Mouse (Mus musculus) kidney, postnatal 0 days (tissue): ENCODE data around the gene Lig1. TPM values are rescaled to one million over a fixed set of nuclear protein-coding genes. Genes with fewer than 3 reads are reported as not detected.
"Not testable (repeated sequence)": the region's sequence is repeated elsewhere in the genome, so short reads cannot be mapped to it uniquely, and the experiment has no call there.

Experiments used
- ATAC-seq: fragments of 200-750 bp; cut with Nextera tagmentation; replicated peaks from 2 replicates; pipeline ENCODE4 v1.8.0; 2017; ENCODE audit warnings: low read depth, moderate number of reproducible peaks, moderate TSS enrichment, moderate library complexity; ENCODE audit not compliant: low FRiP score
- DNase-seq: peaks from one replicate; pipeline ENCODE4 v3.0.0-alpha.2; 2016; ENCODE audit warnings: low spot score
- H3K27ac ChIP-seq: fragments of 300-500 bp; sonication (generic); 2 replicates; pipeline ENCODE4 v1.5.1; 2014; ENCODE audit warnings: mild to moderate bottlenecking
- H3K27me3 ChIP-seq: fragments of 300-500 bp; sonication (generic); 2 replicates; pipeline ENCODE4 v1.6.1; 2014; ENCODE audit warnings: low read length, mixed read lengths; ENCODE audit not compliant: insufficient read depth
- H3K36me3 ChIP-seq: fragments of 300-500 bp; sonication (generic); 2 replicates; pipeline ENCODE4 v1.6.1; 2014; ENCODE audit warnings: low read length, mixed read lengths; ENCODE audit not compliant: insufficient read depth
- H3K4me1 ChIP-seq: fragments of 300-500 bp; sonication (generic); replicated peaks from 2 replicates; pipeline ENCODE4 v1.6.1; 2014; ENCODE audit warnings: antibody characterized with exemption, low read length, mixed read lengths; ENCODE audit not compliant: insufficient read depth
- H3K4me2 ChIP-seq: fragments of 300-500 bp; sonication (generic); 2 replicates; pipeline ENCODE4 v1.6.1; 2014; ENCODE audit warnings: mild to moderate bottlenecking, low read length, moderate library complexity, mixed read lengths
- H3K4me3 ChIP-seq: fragments of 300-500 bp; sonication (generic); replicated peaks from 2 replicates; pipeline ENCODE4 v1.5.1; 2014; ENCODE audit warnings: low read depth, low read length
- H3K9ac ChIP-seq: fragments of 300-500 bp; sonication (generic); 2 replicates; pipeline ENCODE4 v1.6.1; 2014; ENCODE audit warnings: low read depth, low read length
- H3K9me3 ChIP-seq: fragments of 300-500 bp; sonication (generic); replicated peaks from 2 replicates; pipeline ENCODE4 v1.6.1; 2016; ENCODE audit warnings: low read length, inconsistent platforms, mixed read lengths
- CTCF ChIP-seq: IDR thresholded peaks from 2 replicates; pipeline ENCODE4 v1.5.1; 2016; ENCODE audit warnings: antibody characterized with exemption, low read depth, mild to moderate bottlenecking, moderate library complexity
- WGBS: fragments of 180-500 bp; shearing (Covaris S2); extraction: QIAGEN DNeasy Blood & Tissue Kit; methylation state at CpG from one replicate; pipeline ENCODE4 v1.1.7; 2014; 5-methylcytosine and 5-hydroxymethylcytosine counted together
- polyA plus RNA-seq: library from polyadenylated mRNA; unstranded; fragments of >200 nt; fragmentation: Nextera tagmentation; extraction: Ambion mirVana; gene quantifications from 2 replicates; pipeline ENCODE4 v1.2.1, GENCODE M21; 2015

Lig1 gene
- polyA plus RNA-seq, 1 experiment from 2014 or later: 49.8 TPM

- no peaks in the 10 kb centered on the region for H3K9me3 ChIP-seq
Measured at GRCm38 (mm10) chr7:13271704-13272103, 5.4 kb upstream of the Lig1 start.

GRCm38 (mm10) chr7:13277833-13278232, 750 bp downstream of the Lig1 start:
- Histone ChIP-seq H3K9ac (peak overlapping the region; percentile 72), H3K27me3 (no peaks in the 10 kb centered on the region), H3K36me3 (0 out of 2 replicates have a peak, but pooled peaks cover 10% of the 10 kb centered on the region), H3K27ac (peak overlapping the region; percentile 77), H3K4me1 (no peaks in the 10 kb centered on the region), H3K4me3 (peak overlapping the region; percentile 62), H3K9me3 (no peaks in the 10 kb centered on the region), H3K4me2 (peak overlapping the region; percentile 58)
- TF ChIP-seq CTCF: no peak
- WGBS: 23% methylated on average over 2 of the region's 2 CpGs
- no peak for DNase-seq
- no peak for ATAC-seq

More at GRCm38 (mm10) chr7:13271704-13272103, 5.4 kb upstream of the Lig1 start:
- Histone ChIP-seq H3K4me3 (no peak overlapping the region), H3K4me1 (no peaks in the 10 kb centered on the region), H3K4me2 (no peak overlapping the region), H3K27ac (no peak overlapping the region), H3K27me3 (no peaks in the 10 kb centered on the region), H3K9ac (no peak overlapping the region), H3K36me3 (0 out of 2 replicates have a peak, but pooled peaks cover 3% of the 10 kb centered on the region)
- no peak for DNase-seq
- no peak for ATAC-seq
- 78% methylated on average over 1 of the region's 1 CpGs for WGBS
- no peak for TF ChIP-seq CTCF

- TF ChIP-seq CTCF: peak; percentile 27; the same call in 1 of the 2 replicates
- DNase-seq (peak; percentile 96), ATAC-seq (peak; percentile 99)
- Histone ChIP-seq H3K4me3 (peak within 1 kb of the TSS; percentile 62), H3K9me3 (no peaks in the 10 kb centered on the region), H3K4me1 (no peaks in the 10 kb centered on the region), H3K27ac (peak within 1 kb of the TSS; percentile 77), H3K27me3 (no peaks in the 10 kb centered on the region), H3K36me3 (0 out of 2 replicates have a peak, but pooled peaks cover 12% of the 10 kb centered on the region), H3K4me2 (peak within 1 kb of the TSS; percentile 58), H3K9ac (peak within 1 kb of the TSS; percentile 72)
- under 1% methylated on average over 39 of the region's 39 CpGs for WGBS
Measured at GRCm38 (mm10) chr7:13278308-13278891, 1.3 kb downstream of the Lig1 start, which contains the start of gene Zswim9. Gene Zswim9, minus strand, starts transcription at chr7:13278721.

GRCm38 (mm10) chr7:13278957-13279356, 1.9 kb downstream of the Lig1 start:
- H3K9ac ChIP-seq: peak overlapping the region; percentile 72
- H3K4me2 ChIP-seq: peak overlapping the region; percentile 58

GRCm38 (mm10) chr7:13288621-13289020, 11.5 kb downstream of the Lig1 start:
- Histone ChIP-seq H3K27ac (no peak overlapping the region), H3K4me1 (no peaks in the 10 kb centered on the region), H3K27me3 (no peaks in the 10 kb centered on the region), H3K4me3 (no peak overlapping the region), H3K4me2 (no peak overlapping the region), H3K9ac (no peak overlapping the region), H3K36me3 (peaks cover 45% of the 10 kb centered on the region), H3K9me3 (no peaks in the 10 kb centered on the region)
- no peak for ATAC-seq
- TF ChIP-seq CTCF: peak; percentile 76
- 51% methylated on average over 5 of the region's 5 CpGs for whole genome bisulfite sequencing
- DNase-seq: peak; percentile 53

More at GRCm38 (mm10) chr7:13278957-13279356, 1.9 kb downstream of the Lig1 start:
- H3K9me3 ChIP-seq, H3K4me1 ChIP-seq, H3K27me3 ChIP-seq, DNase-seq, H3K36me3 ChIP-seq: not testable (repeated sequence)
- 0% methylated on average over 13 of the region's 29 CpGs for WGBS
- Histone ChIP-seq H3K4me3 (peak overlapping the region; percentile 62), H3K27ac (peak overlapping the region; percentile 77; the same call in 1 of the 2 replicates)
- ATAC-seq: peak; percentile 72

- Histone ChIP-seq H3K36me3 (peaks cover 46% of the 10 kb centered on the region), H3K27ac (no peak overlapping the region), H3K9ac (no peak overlapping the region), H3K4me3 (no peak overlapping the region), H3K27me3 (no peaks in the 10 kb centered on the region), H3K4me2 (no peak overlapping the region), H3K9me3 (no peaks in the 10 kb centered on the region), H3K4me1 (no peaks in the 10 kb centered on the region)
- ATAC-seq (no peak), DNase-seq (no peak)
- no peak for TF ChIP-seq CTCF
- 84% methylated on average over 1 of the region's 1 CpGs for WGBS
Measured at GRCm38 (mm10) chr7:13290041-13290675, 13.1 kb downstream of the Lig1 start.
